Comparison of ENCODE assay signal across 13 mouse cellular contexts in genomic region chr6:149324242-149324633, GRCm38 (mm10).
"Had no signal": no experiment of that assay in that cellular context is flagged by ENCODE, and none has a peak within 500 bp of the region (broad histone marks: within the 10 kb centered on the region; RNA-seq: fewer than 3 reads in every experiment).

No protein-coding gene starts in this region.

- H3K27ac ChIP-seq: intestine, embryonic 15.5 days; layer of hippocampus, adult 2 months; limb, embryonic 13.5 days; liver, embryonic 13.5 days; midbrain, embryonic 12.5 days; neural tube, embryonic 15.5 days had no signal

- H3K4me2 ChIP-seq: intestine, embryonic 15.5 days; limb, embryonic 13.5 days; liver, embryonic 13.5 days; midbrain, embryonic 12.5 days; neural tube, embryonic 15.5 days had no signal

- H3K27me3 ChIP-seq: intestine, embryonic 15.5 days; limb, embryonic 13.5 days; liver, embryonic 13.5 days; midbrain, embryonic 12.5 days; neural tube, embryonic 15.5 days had no signal

- DNase-seq: kidney, adult 18-20 months; kidney, postnatal 10 days; kidney, postnatal 4 days; left cerebral cortex, postnatal 4 days; liver, embryonic 13.5 days; right cerebral cortex, adult 18-20 months; right cerebral cortex, postnatal 25 days had no signal

- H3K9ac ChIP-seq: intestine, embryonic 15.5 days; limb, embryonic 13.5 days; liver, embryonic 13.5 days; midbrain, embryonic 12.5 days; neural tube, embryonic 15.5 days had no signal

- H3K9me3 ChIP-seq: intestine, embryonic 15.5 days; midbrain, embryonic 12.5 days; neural tube, embryonic 15.5 days had no signal

- H3K4me3 ChIP-seq: intestine, embryonic 15.5 days; layer of hippocampus, adult 2 months; limb, embryonic 13.5 days; liver, embryonic 13.5 days; midbrain, embryonic 12.5 days; neural tube, embryonic 15.5 days had no signal

- H3K4me1 ChIP-seq: intestine, embryonic 15.5 days; limb, embryonic 13.5 days; midbrain, embryonic 12.5 days; neural tube, embryonic 15.5 days had no signal

- ATAC-seq: intestine, embryonic 15.5 days; midbrain, embryonic 16.5 days had no signal
